Mouse (Mus musculus) testis, adult 2 months (tissue): ENCODE measurements around the gene Llgl2. TPM values are rescaled to one million over a fixed set of nuclear protein-coding genes. Genes with fewer than 3 reads are reported as not detected.

ENCODE experiments used
- H3K27ac ChIP-seq: fragments of 200-500 bp; 2 replicates; pipeline ENCODE4 v1.5.1; 2012; ENCODE audit warnings: low read depth, low read length; ENCODE audit not compliant: control insufficient read depth, insufficient read depth
- H3K27me3 ChIP-seq: fragments of 200-500 bp; 2 replicates; pipeline ENCODE4 v1.6.1; 2012; ENCODE audit warnings: mild to moderate bottlenecking, low read length, moderate library complexity; ENCODE audit not compliant: control insufficient read depth, insufficient read depth
- H3K36me3 ChIP-seq: fragments of 200-500 bp; 2 replicates; pipeline ENCODE4 v1.6.1; 2012; ENCODE audit warnings: mild to moderate bottlenecking, low read length; ENCODE audit not compliant: control insufficient read depth, insufficient read depth
- H3K4me1 ChIP-seq: fragments of 200-500 bp; 2 replicates; pipeline ENCODE4 v1.6.1; 2012; ENCODE audit warnings: low read length; ENCODE audit not compliant: control insufficient read depth, insufficient read depth
- H3K4me3 ChIP-seq: fragments of 200-500 bp; 2 replicates; pipeline ENCODE4 v1.5.1; 2012; ENCODE audit warnings: low read depth, mild to moderate bottlenecking, low read length, moderate library complexity, mixed read lengths; ENCODE audit not compliant: control insufficient read depth
- CTCF ChIP-seq: fragments of 200-500 bp; IDR thresholded peaks from 2 replicates; pipeline ENCODE4 v1.5.1; 2012; ENCODE audit warnings: low read depth, mild to moderate bottlenecking, inconsistent platforms, low read length, moderate library complexity; ENCODE audit not compliant: control insufficient read depth, insufficient read depth, insufficient replicate concordance
- POLR2A ChIP-seq: fragments of 200-500 bp; IDR thresholded peaks from 2 replicates; pipeline ENCODE4 v1.6.1; 2012; ENCODE audit warnings: low read depth, mild to moderate bottlenecking, inconsistent platforms, low read length, moderate library complexity; ENCODE audit not compliant: control insufficient read depth
- polyA plus RNA-seq: library from polyadenylated mRNA; depleted of rRNA; stranded (reverse); fragments of >200 nt; gene quantifications from 2 replicates; pipeline ENCODE4 v1.2.3, GENCODE M21; 2012

Gene Llgl2
- polyA plus RNA-seq, 1 experiment: 3.1 TPM

GRCm38 (mm10) chr11:115809311-115809781 lies 14.5 kb upstream of the Llgl2 start:
- no peaks in the 10 kb centered on the region for H3K27me3 ChIP-seq
- peaks cover 15% of the 10 kb centered on the region for H3K4me1 ChIP-seq
- H3K4me3 ChIP-seq: no peak overlapping the region
- TF ChIP-seq CTCF (no peak), POLR2A (no peak)
- no peak overlapping the region for H3K27ac ChIP-seq
- H3K36me3 ChIP-seq: no peaks in the 10 kb centered on the region

- H3K4me3 ChIP-seq: no peak overlapping the region
- no peaks in the 10 kb centered on the region for H3K27me3 ChIP-seq
- H3K4me1 ChIP-seq: peaks cover 23% of the 10 kb centered on the region
- no peak overlapping the region for H3K27ac ChIP-seq
- TF ChIP-seq CTCF: no peak
- no peak for TF ChIP-seq POLR2A
- no peaks in the 10 kb centered on the region for H3K36me3 ChIP-seq
These were observed 13.5 kb upstream of the Llgl2 start for GRCm38 (mm10) chr11:115810377-115810776.

- no peak for TF ChIP-seq POLR2A
- no peak for TF ChIP-seq CTCF
- no peaks in the 10 kb centered on the region for H3K27me3 ChIP-seq
- no peak overlapping the region for H3K27ac ChIP-seq
- no peaks in the 10 kb centered on the region for H3K36me3 ChIP-seq
- no peak overlapping the region for H3K4me3 ChIP-seq
- H3K4me1 ChIP-seq: peaks cover 24% of the 10 kb centered on the region
These were observed 12.3 kb upstream of the Llgl2 start for GRCm38 (mm10) chr11:115811381-115812093.

GRCm38 (mm10) chr11:115812095-115812494 lies 11.8 kb upstream of the Llgl2 start:
- H3K4me1 ChIP-seq: peaks cover 24% of the 10 kb centered on the region

GRCm38 (mm10) chr11:115812533-115813420 lies 11.1 kb upstream of the Llgl2 start:
- H3K27me3 ChIP-seq: no peaks in the 10 kb centered on the region
- H3K36me3 ChIP-seq: no peaks in the 10 kb centered on the region
- H3K4me1 ChIP-seq: peaks cover 24% of the 10 kb centered on the region
- no peak for TF ChIP-seq POLR2A
- TF ChIP-seq CTCF: no peak
- H3K27ac ChIP-seq: no peak overlapping the region; the same call in 1 of the 2 replicates
- H3K4me3 ChIP-seq: peak overlapping the region; percentile 85

More at GRCm38 (mm10) chr11:115812095-115812494, 11.8 kb upstream of the Llgl2 start:
- H3K4me3 ChIP-seq: no peak overlapping the region
- no peaks in the 10 kb centered on the region for H3K27me3 ChIP-seq
- TF ChIP-seq POLR2A: no peak
- TF ChIP-seq CTCF: no peak
- H3K36me3 ChIP-seq: no peaks in the 10 kb centered on the region
- H3K27ac ChIP-seq: no peak overlapping the region

- TF ChIP-seq POLR2A (no peak), CTCF (peak; percentile 90; the same call in 1 of the 2 replicates)
- peaks cover 24% of the 10 kb centered on the region for H3K4me1 ChIP-seq
- H3K27me3 ChIP-seq: no peaks in the 10 kb centered on the region
- peak within 1 kb of the TSS; percentile 85 for H3K4me3 ChIP-seq
- H3K36me3 ChIP-seq: no peaks in the 10 kb centered on the region
- no peak within 1 kb of the TSS; the same call in 1 of the 2 replicates for H3K27ac ChIP-seq
These were observed 10.1 kb upstream of the Llgl2 start, which contains the start of gene Caskin2 for GRCm38 (mm10) chr11:115813507-115814296. Gene Caskin2 (minus strand): TSS chr11:115813639.
